Mouse (Mus musculus) CH12.LX (cell line): ENCODE data around the gene Emc1. TPM values are rescaled to one million over a fixed set of nuclear protein-coding genes. Genes with fewer than 3 reads are reported as not detected.

ENCODE experiments used
- DNase-seq: peaks from one replicate; pipeline ENCODE4 v3.0.0-alpha.2; 2013; ENCODE audit errors: extremely low read depth
- H3K27ac ChIP-seq: 2 replicates; pipeline ENCODE4 v1.5.1; 2012; ENCODE audit warnings: low read depth, mild to moderate bottlenecking, control low read depth, moderate library complexity; ENCODE audit not compliant: insufficient read depth
- H3K27me3 ChIP-seq: replicated peaks from 2 replicates; pipeline ENCODE3; 2012; ENCODE audit warnings: inconsistent platforms
- H3K36me3 ChIP-seq, 2 experiments: replicated peaks in 1 of 2; 2 replicates each; pipeline versions ENCODE3 to v1.6.1; 2012; ENCODE audit warnings: inconsistent platforms in 1 of 2, low read length in 1 of 2, mild to moderate bottlenecking in 1 of 2, mixed read lengths in 1 of 2, moderate library complexity in 1 of 2; ENCODE audit not compliant: control insufficient read depth in 1 of 2, insufficient read depth in 1 of 2
- H3K4me1 ChIP-seq, 2 experiments: 2 replicates each; pipeline ENCODE4 v1.6.1; 2012; ENCODE audit warnings: inconsistent platforms in 1 of 2, moderate library complexity in 1 of 2; ENCODE audit not compliant: insufficient read depth in 2 of 2, control insufficient read depth in 1 of 2
- H3K4me2 ChIP-seq: 2 replicates; pipeline ENCODE4 v1.6.1; 2012; ENCODE audit warnings: low read depth, mild to moderate bottlenecking, control low read depth; ENCODE audit not compliant: poor library complexity, insufficient read depth, severe bottlenecking
- H3K4me3 ChIP-seq, 3 experiments: fragments of 150-350 bp in 1 of 3; sonication (generic) in 1 of 3; replicated peaks in 1 of 3; 2 replicates each; pipeline versions ENCODE3 to v1.5.1; 2011 to 2012; ENCODE audit warnings: low read depth in 2 of 3, low read length in 2 of 3, mild to moderate bottlenecking in 2 of 3, moderate library complexity in 2 of 3, control low read depth in 1 of 3, improper control_type of control experiment in 1 of 3, inconsistent platforms in 1 of 3, mixed read lengths in 1 of 3; ENCODE audit not compliant: poor library complexity in 1 of 3
- H3K79me2 ChIP-seq: replicated peaks from 2 replicates; pipeline ENCODE4 v1.6.1; 2012; ENCODE audit warnings: mild to moderate bottlenecking, moderate library complexity; ENCODE audit not compliant: control insufficient read depth, poor library complexity, insufficient read depth, severe bottlenecking; ENCODE audit errors: extremely low read depth
- H3K9ac ChIP-seq: 2 replicates; pipeline ENCODE4 v1.6.1; 2012; ENCODE audit warnings: low read depth, mild to moderate bottlenecking, control low read depth, moderate library complexity; ENCODE audit not compliant: insufficient read depth
- H3K9me3 ChIP-seq: replicated peaks from 2 replicates; pipeline ENCODE3; 2012; ENCODE audit warnings: low read length, inconsistent platforms, mixed read lengths
- BHLHE40 ChIP-seq: IDR thresholded peaks from 2 replicates; pipeline ENCODE4 v1.6.1; 2011; ENCODE audit warnings: mild to moderate bottlenecking, low read depth, low read length, improper control_type of control experiment
- CHD1 ChIP-seq: IDR thresholded peaks from 2 replicates; pipeline ENCODE4 v1.6.1; 2012; ENCODE audit warnings: low read depth, low read length, improper control_type of control experiment, inconsistent platforms
- CTCF ChIP-seq, 2 experiments: IDR thresholded peaks in 1 of 2; conservative IDR thresholded peaks in 1 of 2; 2 replicates each; pipeline ENCODE4 v1.5.1; 2011 to 2012; ENCODE audit warnings: low read depth in 2 of 2, low read length in 2 of 2, improper control_type of control experiment in 1 of 2, inconsistent platforms in 1 of 2, mild to moderate bottlenecking in 1 of 2, moderate library complexity in 1 of 2
- EP300 ChIP-seq: IDR thresholded peaks from 2 replicates; pipeline ENCODE4 v1.6.1; 2011; ENCODE audit warnings: low read length, improper control_type of control experiment
- GABPA ChIP-seq: IDR thresholded peaks from 2 replicates; pipeline ENCODE4 v1.6.1; 2012; ENCODE audit warnings: low read depth, low read length, improper control_type of control experiment, inconsistent platforms; ENCODE audit not compliant: insufficient replicate concordance
- HCFC1 ChIP-seq: IDR thresholded peaks from 2 replicates; pipeline ENCODE4 v1.6.1; 2012; ENCODE audit warnings: low read depth, mild to moderate bottlenecking, inconsistent platforms, low read length, improper control_type of control experiment
- IRF4 ChIP-seq: IDR thresholded peaks from 2 replicates; pipeline ENCODE4 v1.6.1; 2014; ENCODE audit warnings: low read depth, mild to moderate bottlenecking, inconsistent platforms, low read length, improper control_type of control experiment
- JUND ChIP-seq: conservative IDR thresholded peaks from 2 replicates; pipeline ENCODE4 v1.6.1; 2011; ENCODE audit warnings: low read depth, low read length, improper control_type of control experiment
- KAT2A ChIP-seq: IDR thresholded peaks from 2 replicates; pipeline ENCODE4 v1.6.1; 2012; ENCODE audit warnings: low read length, improper control_type of control experiment, inconsistent platforms; ENCODE audit not compliant: insufficient replicate concordance
- MAFK ChIP-seq: IDR thresholded peaks from 2 replicates; pipeline ENCODE4 v1.6.1; 2011; ENCODE audit warnings: low read length, improper control_type of control experiment; ENCODE audit not compliant: insufficient replicate concordance
- MXI1 ChIP-seq: IDR thresholded peaks from 2 replicates; pipeline ENCODE4 v1.6.1; 2011; ENCODE audit warnings: mild to moderate bottlenecking, low read depth, low read length, improper control_type of control experiment
- MYC ChIP-seq: IDR thresholded peaks from 2 replicates; pipeline ENCODE4 v1.6.1; 2011; ENCODE audit warnings: low read depth, mild to moderate bottlenecking, improper control_type of control experiment, low read length
- RAD21 ChIP-seq: IDR thresholded peaks from 2 replicates; pipeline ENCODE4 v1.6.1; 2011; ENCODE audit warnings: low read depth, mild to moderate bottlenecking, low read length, improper control_type of control experiment, moderate library complexity
- RCOR1 ChIP-seq: conservative IDR thresholded peaks from 2 replicates; pipeline ENCODE4 v1.6.1; 2012; ENCODE audit warnings: low read depth, mild to moderate bottlenecking, inconsistent platforms, low read length, improper control_type of control experiment
- SIN3A ChIP-seq: IDR thresholded peaks from 2 replicates; pipeline ENCODE4 v1.6.1; 2012; ENCODE audit warnings: low read length, improper control_type of control experiment, inconsistent platforms
- SMC3 ChIP-seq: IDR thresholded peaks from 2 replicates; pipeline ENCODE4 v1.6.1; 2011; ENCODE audit warnings: low read depth, low read length, improper control_type of control experiment
- TBP ChIP-seq: conservative IDR thresholded peaks from 2 replicates; pipeline ENCODE4 v1.6.1; 2011; ENCODE audit warnings: low read depth, low read length, improper control_type of control experiment
- UBTF ChIP-seq: IDR thresholded peaks from 2 replicates; pipeline ENCODE4 v1.6.1; 2012; ENCODE audit warnings: low read depth, mild to moderate bottlenecking, inconsistent platforms, low read length, improper control_type of control experiment, moderate library complexity
- USF2 ChIP-seq: conservative IDR thresholded peaks from 2 replicates; pipeline ENCODE4 v1.6.1; 2011; ENCODE audit warnings: low read depth, low read length, improper control_type of control experiment
- ZC3H11A ChIP-seq: IDR thresholded peaks from 2 replicates; pipeline ENCODE4 v1.6.1; 2012; ENCODE audit warnings: low read depth, mild to moderate bottlenecking, inconsistent platforms, low read length, improper control_type of control experiment
- ZKSCAN1 ChIP-seq: IDR thresholded peaks from 2 replicates; pipeline ENCODE4 v1.6.1; 2012; ENCODE audit warnings: low read depth, inconsistent platforms, low read length, improper control_type of control experiment, borderline replicate concordance
- dilution Hi-C: fragments of 300-500 bp; cut with MboI; formaldehyde crosslinking; loops from 2 replicates; pipeline ENCODE4 v1.14.3; 2020; ENCODE audit warnings: low sequenced_read_pairs; ENCODE audit not compliant: extremely low pct_unique_long_range_greater_than_20kb, extremely low pct_ligation_motif_present
- in situ Hi-C: fragments of 300-500 bp; cut with MboI; formaldehyde crosslinking; loops from 3 replicates; pipeline ENCODE4 v1.14.3; 2019; ENCODE audit warnings: low sequenced_read_pairs, low pct_ligation_motif_present, low pct_unique_long_range_greater_than_20kb, mixed read lengths
- polyA plus RNA-seq: library from polyadenylated mRNA; unstranded; fragments of >175 nt; gene quantifications from 2 replicates; pipeline ENCODE4 v1.2.1, GENCODE M21; 2012; ENCODE audit warnings: low read depth; ENCODE audit not compliant: insufficient read length
- total RNA-seq, 2 experiments: library from RNA; depleted of rRNA; stranded (reverse); fragments of 300-350 nt in 1 of 2; fragments of >200 nt in 1 of 2; gene quantifications; 2 replicates each; pipeline ENCODE4 v1.2.3; 2012 to 2014

Emc1 gene
- total and polyA plus RNA-seq, 3 experiments = 12.0 to 25.7 (median 19.1) TPM

GRCm38 (mm10) chr4:139421621-139422020, 69.2 kb downstream of the Emc1 start:
- H3K4me1 ChIP-seq = no peaks in the 10 kb centered on the region
- H3K4me3 ChIP-seq = no peak overlapping the region
- dilution Hi-C loops = no loop called here
- no peak for DNase-seq
- H3K27ac ChIP-seq = no peak overlapping the region
- no peaks in the 10 kb centered on the region for H3K27me3 ChIP-seq
- no peak for TF ChIP-seq GABPA
- TF ChIP-seq CHD1 = no peak
- TF ChIP-seq BHLHE40 = no peak
- TF ChIP-seq RAD21 = no peak
- TF ChIP-seq ZKSCAN1 = no peak
- TF ChIP-seq CTCF (conservative IDR thresholded peaks at IDR 0.05 in 1 of 2, IDR thresholded peaks at IDR 0.05 in 1 of 2; ENCODE audit: low read depth in 2 of 2, low read length in 2 of 2) = no peak
- no peak for TF ChIP-seq MAFK
- TF ChIP-seq KAT2A = no peak
- no peak overlapping the region for H3K4me2 ChIP-seq
- no peak overlapping the region for H3K9ac ChIP-seq
- in situ Hi-C loops = no loop called here
- no peaks in the 10 kb centered on the region for H3K9me3 ChIP-seq
- no peaks in the 10 kb centered on the region for H3K79me2 ChIP-seq
- peaks cover 94 to 99% of the 10 kb centered on the region in 2 experiments for H3K36me3 ChIP-seq

DNA sequence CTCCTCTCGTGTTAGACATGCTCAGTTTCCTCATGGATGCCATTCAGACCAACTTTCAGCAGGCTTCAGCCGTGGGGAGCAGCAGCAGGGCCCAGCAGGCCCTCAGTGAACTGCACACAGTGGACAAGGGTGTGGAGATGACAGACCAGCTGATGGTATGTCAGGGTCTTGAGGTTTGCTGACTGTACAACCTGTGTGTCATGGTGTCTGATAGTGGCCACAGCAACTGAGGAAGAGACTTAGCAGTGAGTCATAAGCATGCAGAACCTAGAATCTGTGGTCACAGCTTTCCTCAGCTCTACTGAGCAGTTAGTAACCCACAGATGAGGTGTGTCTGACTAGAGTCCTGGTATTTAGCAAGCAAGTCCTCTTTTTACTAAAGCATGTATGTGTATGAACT, 70.0 kb downstream of the Emc1 start:
- Histone ChIP-seq H3K79me2 (no peaks in the 10 kb centered on the region), H3K27me3 (no peaks in the 10 kb centered on the region), H3K4me1 (no peaks in the 10 kb centered on the region), H3K36me3 (peaks cover 93 to 99% of the 10 kb centered on the region in 2 experiments), H3K9me3 (no peaks in the 10 kb centered on the region), H3K9ac (no peak overlapping the region), H3K4me3 (no peak overlapping the region), H3K27ac (no peak overlapping the region), H3K4me2 (no peak overlapping the region)
- DNase-seq = no peak
- in situ Hi-C loops = no loop called here
- TF ChIP-seq MXI1 (no peak), ZC3H11A (no peak), JUND (no peak), CTCF (conservative IDR thresholded peaks at IDR 0.05 in 1 of 2, IDR thresholded peaks at IDR 0.05 in 1 of 2; ENCODE audit: low read depth in 2 of 2, low read length in 2 of 2) (no peak), MYC (no peak), SMC3 (no peak), IRF4 (no peak), USF2 (no peak), MAFK (no peak), CHD1 (no peak), EP300 (no peak), RCOR1 (no peak), SIN3A (no peak), HCFC1 (no peak), UBTF (no peak), TBP (no peak)
- dilution Hi-C loops = no loop called here
